Mouse (Mus musculus): ENCODE data around the gene Gm28044. TPM values are rescaled to one million over a fixed set of nuclear protein-coding genes. Genes with fewer than 3 reads are reported as not detected.
"Not testable (repeated sequence)": the region's sequence is repeated elsewhere in the genome, so short reads cannot be mapped to it uniquely, and the experiment has no call there.

Gene Gm28044
- polyA plus RNA-seq, 1 experiment: not detected

DNA sequence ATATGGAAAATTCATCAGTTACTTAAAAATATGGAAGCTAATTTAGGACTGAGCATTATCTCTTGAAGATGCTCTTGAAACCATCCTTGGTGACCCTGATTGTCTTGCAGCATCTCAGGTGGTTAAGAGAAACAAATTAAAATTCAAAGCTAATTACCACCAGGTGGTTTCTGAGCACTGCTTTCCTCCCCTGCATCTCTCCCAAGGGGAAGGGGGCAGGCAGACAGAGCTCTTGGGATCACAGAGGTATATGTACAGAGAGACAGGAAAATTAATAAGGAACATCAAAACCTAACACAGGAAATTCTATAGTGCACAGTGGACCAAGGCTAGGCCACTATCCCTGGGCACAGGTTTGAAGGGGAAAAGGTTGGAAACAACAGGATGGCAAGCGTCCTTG lies 27.5 kb downstream of the Gm28044 start:
- DNase-seq (ENCODE audit: low read depth in 1 of 2, low spot score in 2 of 2): no peak
- Histone ChIP-seq H3K27ac (ENCODE audit: insufficient read depth, low read length) (no peak overlapping the region), H3K4me1 (ENCODE audit: control insufficient read depth, insufficient read depth, insufficient read length) (no peaks in the 10 kb centered on the region; the same call in 1 of the 2 replicates), H3K36me3 (ENCODE audit: control insufficient read depth, insufficient read depth, low read length) (no peaks in the 10 kb centered on the region), H3K27me3 (ENCODE audit: control insufficient read depth, insufficient read depth, low read length) (no peaks in the 10 kb centered on the region), H3K4me3 (ENCODE audit: extremely low read depth, insufficient read depth, insufficient read length) (peak overlapping the region; percentile 17; the same call in 1 of the 2 replicates)
- 70% methylated on average over 1 of the region's 1 CpGs for WGBS
- TF ChIP-seq POLR2A (IDR thresholded peaks at IDR 0.05; ENCODE audit: low read depth, low read length) (no peak), CTCF (IDR thresholded peaks at IDR 0.05; ENCODE audit: extremely low read depth, insufficient read depth, insufficient read length, insufficient replicate concordance) (no peak)

DNA sequence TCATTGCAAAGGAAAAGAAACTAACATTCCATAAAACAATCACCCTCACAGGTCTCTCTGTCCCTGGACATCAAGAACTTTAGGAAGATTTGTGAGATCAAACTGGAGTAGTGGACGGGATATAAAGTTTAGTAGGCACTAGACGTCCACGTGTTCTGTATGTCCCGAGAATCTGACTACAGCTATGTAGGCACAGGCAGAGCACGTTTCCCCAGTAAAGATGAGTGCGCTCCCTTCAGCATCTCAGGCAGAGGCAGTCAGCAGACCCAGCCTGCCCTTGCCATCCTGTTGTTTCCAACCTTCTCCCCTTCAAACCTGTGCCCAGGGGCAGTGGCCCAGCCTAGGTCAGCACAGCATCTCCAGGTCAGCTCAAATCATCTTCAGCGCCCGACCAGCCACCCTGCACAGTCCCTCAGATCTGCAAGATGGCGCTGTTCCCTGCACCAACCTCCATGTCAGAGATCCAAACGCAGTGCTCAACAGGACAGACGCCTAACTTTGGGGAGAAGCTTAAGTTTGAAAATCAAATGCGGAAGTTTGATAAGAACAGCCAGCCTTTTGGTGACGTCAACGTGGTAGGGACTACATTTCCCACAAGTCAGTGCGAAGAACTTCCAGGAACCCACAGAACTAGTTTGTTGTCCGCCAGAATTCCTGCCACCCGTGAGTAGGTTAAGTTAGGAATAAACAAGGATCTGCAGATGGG lies 28.2 kb downstream of the Gm28044 start, which contains the start of gene Zfp595:
TSS of gene Zfp595 (minus strand) at position 552 of the 706 bp plus-strand sequence.
- H3K36me3 ChIP-seq (ENCODE audit: control insufficient read depth, insufficient read depth, low read length): no peaks in the 10 kb centered on the region
- H3K4me1 ChIP-seq (ENCODE audit: control insufficient read depth, insufficient read depth, insufficient read length): no peaks in the 10 kb centered on the region; the same call in 1 of the 2 replicates
- 7% methylated on average over 17 of the region's 17 CpGs for WGBS
- peak; percentile 81 for DNase-seq (ENCODE audit: low read depth in 1 of 2, low spot score in 2 of 2)
- no peaks in the 10 kb centered on the region for H3K27me3 ChIP-seq (ENCODE audit: control insufficient read depth, insufficient read depth, low read length)
- peak within 1 kb of the TSS; percentile 65 for H3K27ac ChIP-seq (ENCODE audit: insufficient read depth, low read length)
- TF ChIP-seq POLR2A (IDR thresholded peaks at IDR 0.05; ENCODE audit: low read depth, low read length): no peak
- TF ChIP-seq CTCF (IDR thresholded peaks at IDR 0.05; ENCODE audit: extremely low read depth, insufficient read depth, insufficient read length, insufficient replicate concordance): peak; percentile 28; the same call in 1 of the 2 replicates
- H3K4me3 ChIP-seq (ENCODE audit: extremely low read depth, insufficient read depth, insufficient read length): peak within 1 kb of the TSS; percentile 73

DNA sequence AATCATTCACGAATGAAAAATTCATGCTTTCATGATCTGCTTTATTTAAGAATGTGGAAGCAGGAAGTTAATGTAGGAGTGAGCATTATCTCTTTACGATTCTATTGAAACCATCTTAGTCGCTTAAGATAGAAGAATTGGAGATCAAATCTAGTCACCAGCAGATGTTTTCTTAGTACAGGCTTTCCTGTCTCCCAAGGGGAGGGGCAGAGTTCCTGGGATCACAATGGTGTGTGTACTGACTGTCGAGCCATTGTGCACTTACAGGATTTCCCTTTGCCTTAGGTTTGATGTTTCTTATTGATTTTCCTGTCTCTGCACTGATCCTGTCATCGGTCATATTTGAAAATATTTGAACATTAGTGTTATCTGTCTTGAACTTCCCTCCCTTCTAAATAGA lies 53.6 kb downstream of the Gm28044 start:
- peak overlapping the region; percentile 83; the same call in 1 of the 2 replicates for H3K4me3 ChIP-seq (ENCODE audit: extremely low read depth, insufficient read depth, insufficient read length)
- no peak for DNase-seq (ENCODE audit: low read depth in 1 of 2, low spot score in 2 of 2)
- WGBS: 14% methylated on average over 5 of the region's 5 CpGs
- H3K27ac ChIP-seq (ENCODE audit: insufficient read depth, low read length): no peak overlapping the region
- no peaks in the 10 kb centered on the region for H3K4me1 ChIP-seq (ENCODE audit: control insufficient read depth, insufficient read depth, insufficient read length)
- TF ChIP-seq POLR2A (IDR thresholded peaks at IDR 0.05; ENCODE audit: low read depth, low read length): no peak
- no peak for TF ChIP-seq CTCF (IDR thresholded peaks at IDR 0.05; ENCODE audit: extremely low read depth, insufficient read depth, insufficient read length, insufficient replicate concordance)
- H3K36me3 ChIP-seq (ENCODE audit: control insufficient read depth, insufficient read depth, low read length): no peaks in the 10 kb centered on the region
- H3K27me3 ChIP-seq (ENCODE audit: control insufficient read depth, insufficient read depth, low read length): no peaks in the 10 kb centered on the region

DNA sequence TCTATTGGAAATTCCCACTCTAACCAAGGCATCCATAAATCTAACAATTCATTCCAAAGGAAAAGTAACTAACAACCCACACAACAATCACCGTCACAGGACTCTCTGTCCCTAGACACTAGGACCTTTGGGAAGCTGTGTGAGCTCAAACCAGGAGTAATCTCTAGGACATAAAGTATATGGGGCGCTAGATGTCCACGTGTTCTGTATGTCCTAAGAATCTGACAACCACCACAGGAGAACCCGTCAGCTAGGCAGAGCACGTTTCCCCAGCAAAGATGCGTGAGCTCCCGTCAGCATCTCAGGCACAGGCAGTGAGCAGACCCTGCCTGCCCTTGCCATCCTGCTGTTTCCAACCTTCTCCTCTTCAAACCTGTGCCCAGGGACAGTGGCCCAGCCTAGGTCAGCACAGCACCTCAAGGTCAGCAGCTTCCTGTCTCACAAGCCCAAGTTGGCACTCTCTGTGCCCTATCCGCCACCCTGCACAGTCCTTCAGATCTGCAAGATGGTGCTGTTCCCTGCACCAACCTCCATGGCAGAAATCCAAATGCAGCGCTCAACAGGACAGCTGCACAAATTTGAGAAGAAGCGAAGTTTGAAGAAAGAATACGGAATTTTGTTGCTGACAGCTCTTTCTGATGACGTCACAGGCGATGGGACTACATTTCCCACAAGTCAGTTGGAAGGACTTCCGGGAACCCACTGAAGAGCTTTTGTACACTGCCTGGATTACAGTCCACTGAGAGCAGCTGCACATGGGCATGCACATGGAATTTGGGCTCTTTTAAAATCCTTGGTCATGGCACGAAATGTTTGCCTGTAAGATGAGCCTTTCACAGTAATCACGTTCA lies 54.3 kb downstream of the Gm28044 start, which contains the start of gene Zfp457:
TSS of gene Zfp457 (minus strand) at position 664 of the 851 bp plus-strand sequence.
- peak within 1 kb of the TSS; percentile 59 for H3K27ac ChIP-seq (ENCODE audit: insufficient read depth, low read length)

DNA sequence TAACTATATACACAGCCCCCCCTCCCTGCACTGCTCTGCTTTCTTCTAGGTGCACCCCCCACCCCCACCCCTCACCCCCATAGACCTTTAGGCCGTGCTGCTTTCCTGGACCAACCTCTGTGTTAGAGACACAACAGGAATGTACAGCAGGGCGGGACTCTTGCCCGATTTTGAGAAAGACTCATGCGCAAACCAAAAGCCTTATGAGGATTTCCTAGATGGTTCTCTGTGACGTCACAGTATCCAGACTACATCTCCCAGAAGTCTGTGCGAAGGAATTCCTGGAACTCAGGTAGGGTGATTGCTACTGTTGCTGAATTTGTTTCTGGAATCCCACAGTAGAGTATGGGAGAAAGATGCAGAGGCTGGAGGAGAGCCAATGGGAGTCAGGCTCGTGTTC lies 82.0 kb downstream of the Gm28044 start, which contains the start of gene Zfp458:
TSS of gene Zfp458 (minus strand) at position 153 of the 400 bp plus-strand sequence.
- no peaks in the 10 kb centered on the region for H3K36me3 ChIP-seq (ENCODE audit: control insufficient read depth, insufficient read depth, low read length)
- TF ChIP-seq CTCF (IDR thresholded peaks at IDR 0.05; ENCODE audit: extremely low read depth, insufficient read depth, insufficient read length, insufficient replicate concordance) (no peak), POLR2A (IDR thresholded peaks at IDR 0.05; ENCODE audit: low read depth, low read length) (no peak)
- 54% methylated on average over 7 of the region's 7 CpGs for WGBS
- no peaks in the 10 kb centered on the region for H3K4me1 ChIP-seq (ENCODE audit: control insufficient read depth, insufficient read depth, insufficient read length)
- no peak for DNase-seq (ENCODE audit: low read depth in 1 of 2, low spot score in 2 of 2)
- H3K27ac ChIP-seq (ENCODE audit: insufficient read depth, low read length): no peak within 1 kb of the TSS
- H3K4me3 ChIP-seq (ENCODE audit: extremely low read depth, insufficient read depth, insufficient read length): no peak within 1 kb of the TSS
- H3K27me3 ChIP-seq (ENCODE audit: control insufficient read depth, insufficient read depth, low read length): no peaks in the 10 kb centered on the region

More for the DNA sequence above, 54.3 kb downstream of the Gm28044 start, which contains the start of gene Zfp457:
- peak within 1 kb of the TSS; percentile 83 for H3K4me3 ChIP-seq (ENCODE audit: extremely low read depth, insufficient read depth, insufficient read length)
- no peaks in the 10 kb centered on the region for H3K27me3 ChIP-seq (ENCODE audit: control insufficient read depth, insufficient read depth, low read length)
- DNase-seq (ENCODE audit: low read depth in 1 of 2, low spot score in 2 of 2): peak; percentile 78 to 83
- no peaks in the 10 kb centered on the region for H3K36me3 ChIP-seq (ENCODE audit: control insufficient read depth, insufficient read depth, low read length)
- TF ChIP-seq CTCF (IDR thresholded peaks at IDR 0.05; ENCODE audit: extremely low read depth, insufficient read depth, insufficient read length, insufficient replicate concordance) (no peak), POLR2A (IDR thresholded peaks at IDR 0.05; ENCODE audit: low read depth, low read length) (peak; percentile 69)
- WGBS: 7% methylated on average over 16 of the region's 16 CpGs
- no peaks in the 10 kb centered on the region for H3K4me1 ChIP-seq (ENCODE audit: control insufficient read depth, insufficient read depth, insufficient read length)

DNA sequence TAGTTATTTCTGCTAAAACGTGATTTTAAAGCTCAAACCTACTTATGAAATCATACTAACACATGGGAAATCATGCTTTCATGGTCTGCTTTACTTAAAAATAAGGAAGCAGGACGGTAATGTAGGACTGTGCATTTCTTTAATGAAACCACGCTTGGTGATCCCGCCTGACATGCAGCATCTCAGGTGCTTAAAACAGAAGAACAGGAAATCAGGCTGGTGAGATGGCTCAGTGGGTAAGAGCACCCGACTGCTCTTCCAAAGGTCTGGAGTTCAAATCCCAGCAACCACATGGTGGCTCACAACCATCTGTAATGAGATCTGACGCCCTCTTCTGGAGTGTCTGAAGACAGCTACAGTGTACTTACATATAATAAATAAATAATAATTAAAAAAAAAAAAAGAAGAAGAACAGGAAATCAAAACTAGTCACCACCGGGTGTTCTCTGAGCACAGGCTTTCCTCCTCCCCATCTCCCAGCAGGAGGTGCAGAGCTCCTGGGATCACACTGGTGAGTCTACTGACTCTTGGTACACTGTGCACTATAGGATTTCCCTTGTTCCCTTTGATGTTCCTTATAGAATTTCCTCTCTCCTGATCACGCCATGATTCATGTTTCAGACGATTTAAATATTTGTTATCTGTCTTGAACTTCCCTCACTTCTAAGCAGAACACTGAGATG lies 90.8 kb downstream of the Gm28044 start:
- not testable (repeated sequence) for H3K4me1 ChIP-seq (ENCODE audit: control insufficient read depth, insufficient read depth, insufficient read length); H3K27ac ChIP-seq (ENCODE audit: insufficient read depth, low read length); H3K36me3 ChIP-seq (ENCODE audit: control insufficient read depth, insufficient read depth, low read length); H3K27me3 ChIP-seq (ENCODE audit: control insufficient read depth, insufficient read depth, low read length)
- WGBS: 23% methylated on average over 9 of the region's 9 CpGs
- peak in 1 of 2 experiments; percentile 3 for DNase-seq (ENCODE audit: low read depth in 1 of 2, low spot score in 2 of 2)
- H3K4me3 ChIP-seq (ENCODE audit: extremely low read depth, insufficient read depth, insufficient read length): peak overlapping the region; percentile 70
